Mouse (Mus musculus) heart, embryonic 11.5 days (tissue): ENCODE data around the gene Iqsec1. TPM values are rescaled to one million over a fixed set of nuclear protein-coding genes. Genes with fewer than 3 reads are reported as not detected.
A peak's percentile ranks its signal among the peaks of the same experiment; 100 is the strongest.

ENCODE experiments used
- ATAC-seq: fragments of 200-750 bp; cut with Nextera tagmentation; replicated peaks from 2 replicates; pipeline ENCODE4 v1.8.0; 2017; ENCODE audit warnings: moderate library complexity; ENCODE audit not compliant: insufficient number of reproducible peaks, low FRiP score, low TSS enrichment
- H3K27ac ChIP-seq: fragments of 300-500 bp; sonication (generic); 2 replicates; pipeline ENCODE4 v1.5.1; 2014; ENCODE audit warnings: mild to moderate bottlenecking, low read depth, low read length
- H3K27me3 ChIP-seq: fragments of 300-500 bp; sonication (generic); 2 replicates; pipeline ENCODE4 v1.6.1; 2014; ENCODE audit warnings: mild to moderate bottlenecking, low read length, mixed read lengths; ENCODE audit not compliant: control insufficient read depth, insufficient read depth
- H3K36me3 ChIP-seq: fragments of 300-500 bp; sonication (generic); 2 replicates; pipeline ENCODE4 v1.6.1; 2014; ENCODE audit warnings: mild to moderate bottlenecking, low read length, moderate library complexity, mixed read lengths; ENCODE audit not compliant: control insufficient read depth, insufficient read depth
- H3K4me1 ChIP-seq: fragments of 300-500 bp; sonication (generic); 2 replicates; pipeline ENCODE4 v1.6.1; 2014; ENCODE audit warnings: low read length; ENCODE audit not compliant: control insufficient read depth, insufficient read depth
- H3K4me2 ChIP-seq: fragments of 300-500 bp; sonication (generic); 2 replicates; pipeline ENCODE4 v1.6.1; 2014; ENCODE audit warnings: mild to moderate bottlenecking, moderate library complexity
- H3K4me3 ChIP-seq: fragments of 300-500 bp; sonication (generic); 2 replicates; pipeline ENCODE4 v1.5.1; 2014; ENCODE audit warnings: low read depth, low read length
- H3K9ac ChIP-seq: fragments of 300-500 bp; sonication (generic); 2 replicates; pipeline ENCODE4 v1.6.1; 2014; ENCODE audit warnings: mild to moderate bottlenecking, low read depth, low read length, moderate library complexity
- H3K9me3 ChIP-seq: fragments of 300-500 bp; sonication (generic); replicated peaks from 2 replicates; pipeline ENCODE4 v1.6.1; 2016; ENCODE audit warnings: low read length; ENCODE audit not compliant: control insufficient read depth
- WGBS: fragments of 180-500 bp; shearing (Covaris S2); extraction: QIAGEN DNeasy Blood & Tissue Kit; methylation state at CpG from one replicate; pipeline ENCODE4 v1.1.7; 2014; ENCODE audit not compliant: insufficient replicate concordance; 5-methylcytosine and 5-hydroxymethylcytosine counted together
- polyA plus RNA-seq: library from polyadenylated mRNA; unstranded; fragments of >200 nt; fragmentation: Nextera tagmentation; extraction: Ambion mirVana; gene quantifications from 2 replicates; pipeline ENCODE4 v1.2.1, GENCODE M21; 2014

Gene Iqsec1
- polyA plus RNA-seq, 1 experiment from 2014 or later, result 18.1 TPM

DNA sequence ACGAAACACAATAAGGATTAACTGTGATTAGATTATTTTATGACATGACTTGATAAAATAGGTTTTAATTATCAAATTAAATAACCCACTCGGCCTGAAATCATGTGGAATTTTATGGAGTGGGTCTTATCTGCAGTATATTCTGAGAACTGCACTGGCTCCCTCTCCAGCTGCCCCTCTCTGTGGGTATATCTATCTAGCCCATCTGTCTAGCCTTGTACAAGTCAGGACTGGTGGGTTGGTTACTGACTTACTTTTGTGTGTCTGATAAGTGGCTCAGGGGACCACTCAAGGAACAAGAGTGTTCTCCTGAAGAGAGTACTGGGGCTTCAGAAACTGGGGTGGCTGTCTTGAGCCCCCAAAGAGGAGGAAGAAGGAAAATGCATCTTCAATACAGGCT is 18.7 kb upstream of the Iqsec1 start:
- no peaks in the 10 kb centered on the region for H3K36me3 ChIP-seq
- H3K4me3 ChIP-seq, result no peak overlapping the region
- H3K4me2 ChIP-seq, result no peak overlapping the region
- 67% methylated on average over 2 of the region's 2 CpGs for WGBS
- H3K9me3 ChIP-seq, result no peaks in the 10 kb centered on the region
- H3K27ac ChIP-seq, result no peak overlapping the region
- no peak overlapping the region for H3K9ac ChIP-seq
- peaks cover 4% of the 10 kb centered on the region; the same call in 1 of the 2 replicates for H3K4me1 ChIP-seq
- no peaks in the 10 kb centered on the region for H3K27me3 ChIP-seq
- no peak for ATAC-seq

DNA sequence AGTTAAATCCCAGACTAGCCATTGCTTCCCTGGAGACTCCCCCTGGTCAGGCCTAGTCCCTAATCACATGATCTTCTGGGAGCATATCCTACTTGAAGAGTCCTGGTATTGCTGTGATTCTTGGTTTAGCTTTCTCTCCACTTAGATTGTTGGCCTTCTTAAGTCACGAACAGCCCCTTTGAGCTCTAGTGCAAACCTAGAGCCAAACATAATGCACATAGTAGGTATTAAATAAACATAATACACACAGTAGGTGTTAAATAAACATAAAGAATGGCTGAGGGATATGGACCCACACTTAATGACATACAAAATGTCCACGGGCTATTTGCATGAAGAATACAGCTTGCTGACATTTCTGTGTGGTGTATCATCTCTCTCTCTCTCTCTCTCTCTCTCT is 15.7 kb upstream of the Iqsec1 start:
- Histone ChIP-seq H3K4me3 (no peak overlapping the region), H3K9me3 (no peaks in the 10 kb centered on the region), H3K9ac (no peak overlapping the region), H3K36me3 (no peaks in the 10 kb centered on the region), H3K4me2 (no peak overlapping the region), H3K4me1 (peaks cover 26% of the 10 kb centered on the region), H3K27ac (no peak overlapping the region), H3K27me3 (no peaks in the 10 kb centered on the region)
- ATAC-seq, result no peak
- WGBS, result 86% methylated on average over 2 of the region's 2 CpGs

DNA sequence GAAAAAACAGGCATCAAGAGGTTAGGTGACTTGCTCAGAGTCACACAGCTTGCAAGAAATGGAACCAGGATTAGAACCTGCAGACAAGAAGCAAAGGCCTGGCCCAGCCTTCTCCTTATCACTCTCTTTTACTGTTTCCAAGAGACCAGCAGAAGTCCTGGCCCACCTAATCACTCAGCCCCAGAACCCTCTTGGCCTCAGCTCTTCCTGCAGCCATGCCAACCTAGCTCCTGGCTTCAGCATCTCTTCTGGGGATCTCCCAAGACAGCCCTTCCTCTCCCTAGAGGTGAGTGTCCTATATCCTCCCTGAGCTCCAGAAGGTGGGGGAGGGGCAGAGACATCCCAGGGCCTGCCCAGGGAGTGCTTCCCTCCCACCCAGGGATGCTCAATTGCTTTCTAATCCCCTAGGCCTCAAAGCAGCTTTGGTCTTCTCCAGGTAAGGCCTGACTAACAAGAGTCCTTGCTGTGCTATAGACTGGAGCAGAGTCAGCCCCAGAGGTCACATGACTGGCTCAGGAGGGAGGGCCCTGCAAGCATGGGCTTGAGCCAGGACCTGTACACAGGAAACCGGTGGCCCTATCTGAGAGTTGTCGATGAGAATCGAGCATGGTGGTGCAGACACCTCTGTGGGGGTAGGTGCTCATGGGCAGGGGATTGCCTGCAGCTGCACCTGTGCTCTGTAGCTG is 15.0 kb upstream of the Iqsec1 start:
- Histone ChIP-seq H3K4me2 (no peak overlapping the region), H3K4me3 (no peak overlapping the region), H3K9ac (no peak overlapping the region), H3K27ac (no peak overlapping the region), H3K27me3 (no peaks in the 10 kb centered on the region), H3K36me3 (no peaks in the 10 kb centered on the region), H3K9me3 (no peaks in the 10 kb centered on the region), H3K4me1 (peaks cover 26% of the 10 kb centered on the region)
- 25% methylated on average over 3 of the region's 3 CpGs for WGBS
- ATAC-seq, result no peak

DNA sequence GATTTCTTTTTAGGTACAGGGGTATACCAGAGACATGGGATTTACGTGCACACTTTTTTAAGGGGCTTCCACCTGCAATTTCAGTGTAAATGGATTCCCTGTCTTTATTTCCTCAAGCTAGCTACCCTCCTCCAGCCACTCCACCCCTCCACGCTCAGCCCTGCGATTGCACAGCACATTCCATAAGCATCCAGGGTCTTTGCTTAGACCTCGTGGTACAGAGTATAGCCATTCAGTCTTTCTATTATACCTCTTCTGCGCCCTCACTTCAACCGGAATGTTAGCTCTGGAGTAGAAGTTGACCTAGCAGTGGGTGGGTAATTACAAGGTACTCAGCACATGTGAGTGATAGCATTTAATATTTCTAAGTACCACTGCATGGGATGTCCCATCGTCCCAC is 13.1 kb upstream of the Iqsec1 start:
- no peaks in the 10 kb centered on the region for H3K27me3 ChIP-seq
- H3K4me2 ChIP-seq, result peak overlapping the region; percentile 51
- H3K36me3 ChIP-seq, result no peaks in the 10 kb centered on the region
- H3K27ac ChIP-seq, result 0 out of 2 replicates have a peak overlapping the region, but pooled peaks have one; percentile 57
- no peak overlapping the region for H3K9ac ChIP-seq
- no peak for ATAC-seq
- no peak overlapping the region; the same call in 1 of the 2 replicates for H3K4me3 ChIP-seq
- H3K9me3 ChIP-seq, result no peaks in the 10 kb centered on the region
- H3K4me1 ChIP-seq, result peaks cover 26% of the 10 kb centered on the region
- 38% methylated on average over 7 of the region's 7 CpGs for WGBS

DNA sequence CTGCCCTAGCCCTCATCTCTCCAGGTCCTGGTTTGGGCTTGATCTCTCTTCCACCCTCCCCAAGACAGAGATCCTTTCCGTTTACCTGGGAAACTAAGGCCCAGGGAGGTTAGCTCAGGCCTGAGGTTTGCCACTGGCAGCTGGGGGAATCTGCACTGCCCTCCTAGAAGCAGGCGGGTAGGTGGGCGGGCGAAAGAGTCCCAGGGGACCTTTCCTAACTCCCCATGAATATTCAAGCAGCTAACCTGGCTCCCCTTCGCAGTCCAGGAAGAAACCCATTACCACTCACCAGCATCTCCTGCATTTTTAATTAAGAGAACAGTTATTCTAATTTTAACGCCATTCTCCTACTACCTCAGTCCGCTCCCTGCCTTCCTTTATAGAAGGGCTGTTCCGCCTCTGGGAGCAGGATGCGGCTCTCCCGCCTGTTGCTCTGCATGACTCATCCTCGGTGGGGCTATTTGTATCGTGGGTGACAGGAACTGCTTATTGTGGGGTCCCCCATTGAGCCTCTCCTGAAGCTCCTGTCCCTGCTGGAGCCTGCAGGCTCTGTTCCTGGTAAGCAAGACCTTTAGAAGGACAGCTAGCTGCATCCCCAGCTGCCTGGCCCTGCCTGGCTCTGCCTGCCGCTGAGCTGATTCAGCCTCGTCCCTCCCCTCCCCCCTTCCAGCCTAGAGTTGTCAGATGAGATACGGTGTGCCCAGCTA is 12.5 kb upstream of the Iqsec1 start:
- Histone ChIP-seq H3K27ac (peak overlapping the region; percentile 57; the same call in 1 of the 2 replicates), H3K9ac (peak overlapping the region; percentile 2; the same call in 1 of the 2 replicates), H3K4me2 (peak overlapping the region; percentile 51), H3K4me3 (peak overlapping the region; percentile 11), H3K4me1 (peaks cover 26% of the 10 kb centered on the region), H3K27me3 (no peaks in the 10 kb centered on the region), H3K36me3 (no peaks in the 10 kb centered on the region), H3K9me3 (no peaks in the 10 kb centered on the region)
- peak; percentile 61; the same call in 1 of the 2 replicates for ATAC-seq
- 13% methylated on average over 15 of the region's 15 CpGs for WGBS

GRCm38 (mm10) chr6:90999176-90999575 is 10.7 kb upstream of the Iqsec1 start:
- Histone ChIP-seq H3K36me3 (no peaks in the 10 kb centered on the region), H3K4me3 (no peak overlapping the region), H3K27me3 (no peaks in the 10 kb centered on the region), H3K4me1 (peaks cover 26% of the 10 kb centered on the region), H3K9me3 (no peaks in the 10 kb centered on the region), H3K27ac (no peak overlapping the region), H3K9ac (no peak overlapping the region), H3K4me2 (no peak overlapping the region)
- no peak for ATAC-seq
- WGBS, result 69% methylated on average over 4 of the region's 4 CpGs

GRCm38 (mm10) chr6:90997025-90997424 is 8.5 kb upstream of the Iqsec1 start:
- Histone ChIP-seq H3K36me3 (no peaks in the 10 kb centered on the region), H3K9me3 (no peaks in the 10 kb centered on the region), H3K4me2 (no peak overlapping the region), H3K9ac (no peak overlapping the region), H3K27ac (no peak overlapping the region), H3K4me1 (peaks cover 22% of the 10 kb centered on the region), H3K27me3 (no peaks in the 10 kb centered on the region), H3K4me3 (no peak overlapping the region)
- WGBS, result 80% methylated on average over 3 of the region's 3 CpGs
- ATAC-seq, result no peak

DNA sequence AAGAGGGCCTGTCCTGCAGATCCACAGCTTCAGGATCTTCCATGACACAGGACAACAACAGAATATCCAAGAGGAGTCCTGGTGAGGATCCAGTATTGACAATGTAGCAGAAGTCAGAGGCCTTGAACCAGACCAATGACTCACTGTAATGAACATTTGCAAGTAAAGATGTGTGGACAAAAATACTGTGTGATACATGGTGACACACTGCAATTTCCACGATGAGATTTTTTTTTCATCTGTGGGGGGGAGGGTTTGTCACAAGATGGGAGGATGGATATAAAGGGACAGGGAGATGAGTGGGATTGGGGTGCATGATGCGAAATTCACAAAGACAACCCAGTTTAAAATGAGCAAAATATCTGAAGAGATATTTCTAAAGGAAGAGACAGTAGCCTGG is 7.7 kb upstream of the Iqsec1 start:
- H3K27ac ChIP-seq, result no peak overlapping the region
- no peaks in the 10 kb centered on the region for H3K36me3 ChIP-seq
- no peak overlapping the region for H3K4me3 ChIP-seq
- peaks cover 16% of the 10 kb centered on the region for H3K4me1 ChIP-seq
- H3K9ac ChIP-seq, result no peak overlapping the region
- 84% methylated on average over 2 of the region's 2 CpGs for WGBS
- no peak overlapping the region for H3K4me2 ChIP-seq
- H3K9me3 ChIP-seq, result no peaks in the 10 kb centered on the region
- no peaks in the 10 kb centered on the region for H3K27me3 ChIP-seq
- ATAC-seq, result no peak
